Mouse (Mus musculus) midbrain, embryonic 13.5 days (tissue): ENCODE results near the gene Gprc5b. TPM values are rescaled to one million over a fixed set of nuclear protein-coding genes. Genes with fewer than 3 reads are reported as not detected.

ENCODE experiments used
- ATAC-seq: fragments of 200-750 bp; cut with Nextera tagmentation; 2 replicates; pipeline ENCODE4 v1.8.0; 2017; ENCODE audit warnings: mild to moderate bottlenecking, moderate TSS enrichment, moderate library complexity
- H3K27ac ChIP-seq: fragments of 300-500 bp; sonication (generic); 2 replicates; pipeline ENCODE4 v1.5.1; 2015; ENCODE audit warnings: inconsistent platforms, mild to moderate bottlenecking, moderate library complexity
- H3K27me3 ChIP-seq: fragments of 300-500 bp; sonication (generic); 2 replicates; pipeline ENCODE4 v1.6.1; 2015; ENCODE audit warnings: mild to moderate bottlenecking, inconsistent platforms
- H3K36me3 ChIP-seq: fragments of 300-500 bp; sonication (generic); 2 replicates; pipeline ENCODE4 v1.6.1; 2015; ENCODE audit warnings: mild to moderate bottlenecking, inconsistent platforms
- H3K4me1 ChIP-seq: fragments of 300-500 bp; sonication (generic); replicated peaks from 2 replicates; pipeline ENCODE4 v1.6.1; 2015; ENCODE audit warnings: inconsistent platforms
- H3K4me2 ChIP-seq: fragments of 300-500 bp; sonication (generic); replicated peaks from 2 replicates; pipeline ENCODE4 v1.6.1; 2015; ENCODE audit warnings: moderate library complexity, mild to moderate bottlenecking, inconsistent platforms
- H3K4me3 ChIP-seq: fragments of 300-500 bp; sonication (generic); replicated peaks from 2 replicates; pipeline ENCODE4 v1.5.1; 2015; ENCODE audit warnings: mild to moderate bottlenecking, inconsistent platforms
- H3K9ac ChIP-seq: fragments of 300-500 bp; sonication (generic); replicated peaks from 2 replicates; pipeline ENCODE4 v1.6.1; 2015; ENCODE audit warnings: mild to moderate bottlenecking, inconsistent platforms
- H3K9me3 ChIP-seq: fragments of 300-500 bp; sonication (generic); 2 replicates; pipeline ENCODE4 v1.6.1; 2016; ENCODE audit warnings: mild to moderate bottlenecking, inconsistent platforms
- WGBS: fragments of 180-500 bp; shearing (Covaris S2); methylation state at CpG from one replicate; pipeline ENCODE4 v1.1.7; 2015; 5-methylcytosine and 5-hydroxymethylcytosine counted together
- polyA plus RNA-seq: library from polyadenylated mRNA; unstranded; fragments of >200 nt; fragmentation: Nextera tagmentation; extraction: Ambion mirVana; gene quantifications from 2 replicates; pipeline ENCODE4 v1.2.1, GENCODE M21; 2015

Gprc5b gene
- polyA plus RNA-seq, 1 experiment from 2014 or later: 7.6 TPM

GRCm38 (mm10) chr7:118922441-118923202 lies 72.4 kb downstream of the Gprc5b start:
- Histone ChIP-seq H3K36me3 (no peaks in the 10 kb centered on the region), H3K4me3 (no peak overlapping the region), H3K4me2 (no peak overlapping the region), H3K9me3 (no peaks in the 10 kb centered on the region), H3K9ac (no peak overlapping the region), H3K27me3 (no peaks in the 10 kb centered on the region), H3K4me1 (peaks cover 15% of the 10 kb centered on the region), H3K27ac (no peak overlapping the region)
- ATAC-seq: no peak
- 79% methylated on average over 4 of the region's 4 CpGs for WGBS

Other genes starting within 250 kb of the Gprc5b start
- 3.5 and 4.1 TPM in 2 replicates for gene Iqck, start 139.5 kb downstream of the Gprc5b start, polyA plus RNA-seq
- 105 and 113 TPM in 2 replicates for gene Knop1, start 139.0 kb downstream of the Gprc5b start, polyA plus RNA-seq
- gene Gpr139, start 189.4 kb upstream of the Gprc5b start, polyA plus RNA-seq: 6.6 and 7.6 TPM in 2 replicates